Mouse (Mus musculus): ENCODE results near the gene Arhgap27.

- TF ChIP-seq MYOG (IDR thresholded peaks at IDR 0.05; ENCODE audit: control insufficient read depth in 1 of 3, insufficient read depth in 1 of 3, insufficient read length in 2 of 3, low read depth in 2 of 3) (peak; percentile 3 to 82 (median 18)), USF1 (IDR thresholded peaks at IDR 0.05; ENCODE audit: low read depth) (no peak), TCF12 (IDR thresholded peaks at IDR 0.05; ENCODE audit: insufficient read depth, poor library complexity, severe bottlenecking) (no peak), MAX (IDR thresholded peaks at IDR 0.05; ENCODE audit: low read depth) (no peak), POLR2A (IDR thresholded peaks at IDR 0.05; ENCODE audit: insufficient read length, low read depth) (no peak), POLR2AphosphoS2 (IDR thresholded peaks at IDR 0.05; ENCODE audit: insufficient read length, low read depth) (no peak), CEBPB (IDR thresholded peaks at IDR 0.05; ENCODE audit: insufficient read depth, poor library complexity, severe bottlenecking) (no peak), MYOD1 (IDR thresholded peaks at IDR 0.05; ENCODE audit: control insufficient read depth in 1 of 3, insufficient read length in 2 of 3, low read depth in 2 of 3) (peak; percentile 8 to 60 (median 33)), SRF (IDR thresholded peaks at IDR 0.05; ENCODE audit: control insufficient read depth, insufficient read length, low read depth) (no peak), E2F4 (IDR thresholded peaks at IDR 0.05; ENCODE audit: insufficient read depth) (no peak), TCF3 (IDR thresholded peaks at IDR 0.05; ENCODE audit: insufficient read length, low read depth) (no peak)
These were observed 45.4 kb upstream of the Arhgap27 start for GRCm38 (mm10) chr11:103408880-103409279.

All from myocyte (in vitro differentiated cells).